Mouse (Mus musculus) adrenal gland, postnatal 4 days (tissue): ENCODE data around the gene Slc6a18. TPM values are rescaled to one million over a fixed set of nuclear protein-coding genes. Genes with fewer than 3 reads are reported as not detected.
A peak's percentile ranks its signal among the peaks of the same experiment; 100 is the strongest.
"Not testable (repeated sequence)": the region's sequence is repeated elsewhere in the genome, so short reads cannot be mapped to it uniquely, and the experiment has no call there.

Experiments
- DNase-seq, 2 experiments: peaks; one replicate each; pipeline ENCODE4 v3.0.0; 2021 to 2022; ENCODE audit warnings: low spot score in 2 of 2, mixed read lengths in 2 of 2
- long read RNA-seq, 2 experiments: library from polyadenylated mRNA; stranded (forward); transcript quantifications; one replicate each; pipeline ENCODE4 v2.0.0; 2021
- total RNA-seq, 2 experiments: library from RNA; stranded (reverse); gene quantifications; 2 replicates each; pipeline ENCODE4 v1.2.3; 2021

Gene Slc6a18
- 10 to 100 TPM in 1 of 2 experiments, under 1 TPM in 1; 0.45 to 11.0 TPM for total RNA-seq
- long read RNA-seq, experiment 1 = 0 reads
- long read RNA-seq, experiment 2, partial matches to known transcripts = 2 of 2 reads
- long read RNA-seq, experiment 2, other reads (novel, unspliced or antisense) = 0 of 2 reads

GRCm38 (mm10) chr13:73677853-73678252, at the start of gene Slc6a18:
Gene Slc6a18 (minus strand): TSS chr13:73678023.
- DNase-seq = no peak

- no peak for DNase-seq
Observed at GRCm38 (mm10) chr13:73725315-73725714, 47.5 kb upstream of the Slc6a18 start.

GRCm38 (mm10) chr13:73723081-73723668, 45.4 kb upstream of the Slc6a18 start:
- DNase-seq = peak in 1 of 2 experiments; percentile 19

GRCm38 (mm10) chr13:73720241-73720640, 42.4 kb upstream of the Slc6a18 start:
- no peak for DNase-seq

- DNase-seq = peak; percentile 26 to 55
Observed at GRCm38 (mm10) chr13:73718225-73718624, 40.4 kb upstream of the Slc6a18 start.

- DNase-seq = no peak
Observed at GRCm38 (mm10) chr13:73714020-73714419, 36.2 kb upstream of the Slc6a18 start.

- DNase-seq = no peak
Observed at GRCm38 (mm10) chr13:73713204-73713603, 35.4 kb upstream of the Slc6a18 start.

- no peak for DNase-seq
Observed at GRCm38 (mm10) chr13:73712228-73712627, 34.4 kb upstream of the Slc6a18 start.

- DNase-seq = no peak
Observed at GRCm38 (mm10) chr13:73711803-73712202, 34.0 kb upstream of the Slc6a18 start.

- no peak for DNase-seq
Observed at GRCm38 (mm10) chr13:73711221-73711620, 33.4 kb upstream of the Slc6a18 start.

GRCm38 (mm10) chr13:73709491-73709890, 31.7 kb upstream of the Slc6a18 start:
- DNase-seq = no peak

GRCm38 (mm10) chr13:73704694-73705325, 27.0 kb upstream of the Slc6a18 start, which contains the start of gene Slc6a19:
Gene Slc6a19 (minus strand): TSS chr13:73704865.
- DNase-seq = no peak

- DNase-seq = not testable (repeated sequence)
Observed at GRCm38 (mm10) chr13:73703486-73703885, 25.7 kb upstream of the Slc6a18 start.

GRCm38 (mm10) chr13:73702776-73703175, 25.0 kb upstream of the Slc6a18 start:
- DNase-seq = no peak

GRCm38 (mm10) chr13:73701161-73701883, 23.5 kb upstream of the Slc6a18 start:
- DNase-seq = no peak

GRCm38 (mm10) chr13:73700554-73700953, 22.7 kb upstream of the Slc6a18 start:
- DNase-seq = no peak

GRCm38 (mm10) chr13:73699714-73700113, 21.9 kb upstream of the Slc6a18 start:
- peak in 1 of 2 experiments; percentile 7 for DNase-seq

GRCm38 (mm10) chr13:73696529-73696928, 18.7 kb upstream of the Slc6a18 start:
- DNase-seq = no peak

GRCm38 (mm10) chr13:73694972-73695371, 17.1 kb upstream of the Slc6a18 start:
- no peak for DNase-seq

GRCm38 (mm10) chr13:73693333-73693732, 15.5 kb upstream of the Slc6a18 start:
- no peak for DNase-seq

GRCm38 (mm10) chr13:73692249-73692868, 14.5 kb upstream of the Slc6a18 start:
- peak; percentile 18 to 39 for DNase-seq
